Mouse (Mus musculus): ENCODE measurements at regions not wholly inside any gene's neighbourhood (a gene's known extent, or its start where the extent isn't known, plus 50 kb on each side); places are given as distances from the start of the nearest gene placed in this dataset.

- ChIA-PET CTCF (no interaction called here), POLR2A (no interaction called here)
Measured at GRCm38 (mm10) chrX:51294797-51295506, 88.6 kb upstream of the Mbnl3 start.

DNA sequence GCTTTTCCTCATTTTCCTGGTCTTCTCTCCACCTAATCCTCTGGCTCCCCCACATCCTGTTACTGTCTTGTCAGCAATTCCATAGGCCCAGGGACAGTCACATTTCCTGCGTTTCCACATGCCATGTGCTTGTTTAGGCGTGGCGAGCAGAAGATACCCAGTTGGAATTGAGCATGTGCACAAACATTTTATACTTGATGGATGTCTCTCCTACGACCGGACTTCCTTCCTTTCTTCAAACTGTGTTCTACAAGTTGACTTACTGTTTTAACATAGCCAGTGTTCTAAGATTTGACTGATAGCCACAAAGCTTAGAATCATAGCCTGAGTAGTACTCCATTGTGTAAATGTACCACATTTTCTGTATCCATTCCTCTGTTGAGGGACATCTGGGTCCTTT, 86.0 kb upstream of the Mbnl3 start:
- POLR2A ChIA-PET = no interaction called here
- CTCF ChIA-PET = no interaction called here

DNA sequence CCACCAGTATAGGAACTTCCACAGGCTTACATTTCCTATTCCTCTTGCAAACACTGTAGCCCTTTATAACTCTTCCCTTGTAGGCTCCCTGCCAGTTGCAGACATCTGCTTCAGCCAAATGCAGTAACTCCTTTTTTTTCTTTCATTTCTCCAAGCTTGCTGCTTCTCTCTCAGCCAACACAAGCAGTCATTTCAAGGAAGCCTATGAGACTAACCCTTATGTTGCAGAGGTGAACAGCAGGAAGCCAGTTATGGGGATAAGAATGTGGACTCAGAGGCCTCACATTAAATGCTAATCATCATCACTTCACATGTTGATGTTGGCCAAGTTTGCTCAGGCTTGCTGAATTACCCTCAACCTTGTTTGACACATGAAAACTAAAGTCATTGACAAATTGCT, 71.9 kb upstream of the Mbnl3 start:
- ChIA-PET POLR2A (no interaction called here), CTCF (no interaction called here)

- CTCF ChIA-PET = interaction anchor here in 1 of 4 experiments (0.5 kb wide), 1 partner anchor 590 kb away, joined by 5 read pairs; no protein-coding TSS in a partner anchor
- POLR2A ChIA-PET = no interaction called here
Measured at GRCm38 (mm10) chrX:51264746-51265145, 58.4 kb upstream of the Mbnl3 start.
